Mouse (Mus musculus): ENCODE measurements around the gene Slc9b1. TPM values are rescaled to one million over a fixed set of nuclear protein-coding genes. Genes with fewer than 3 reads are reported as not detected.
A peak's percentile ranks its signal among the peaks of the same experiment; 100 is the strongest.

Slc9b1 gene
- polyA plus RNA-seq (2014; fragmentation: Nextera tagmentation; extraction: Ambion mirVana): not detected in 2 replicates

DNA sequence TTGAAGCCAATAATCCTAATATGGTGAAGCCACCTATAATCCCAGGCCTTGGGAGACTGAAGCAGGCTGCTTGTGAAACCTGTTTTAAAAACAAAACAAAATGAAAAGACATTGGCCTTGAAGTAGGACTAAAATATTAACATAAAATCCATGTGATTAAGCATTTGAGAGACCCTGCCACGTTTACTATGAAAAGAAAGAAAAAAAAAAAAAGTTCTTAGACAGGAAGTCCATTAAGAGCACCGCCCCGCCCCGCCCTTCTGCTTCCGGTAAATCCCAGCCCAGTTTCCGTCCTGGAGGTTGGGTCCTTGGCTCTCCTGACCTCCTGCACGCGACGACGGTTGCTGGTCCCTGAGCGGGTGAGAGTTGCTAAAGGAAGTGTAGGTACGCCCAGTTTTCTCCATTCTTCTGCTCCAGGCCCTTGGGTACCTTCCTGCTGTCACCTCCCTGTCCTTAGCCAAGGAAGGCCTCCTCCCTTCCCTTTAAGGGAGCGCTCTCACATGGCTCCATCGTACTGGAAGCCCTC lies at the start of gene Slc9b1:
Gene Slc9b1 (plus strand): TSS at position 291 of the 526 bp plus-strand sequence.
- WGBS: 78% methylated on average over 14 of the region's 14 CpGs
- H3K9me3 ChIP-seq (replicated peaks; ENCODE audit: control insufficient read depth, low read length): no peaks in the 10 kb centered on the region
- H3K4me3 ChIP-seq (ENCODE audit: low read depth, low read length): no peak within 1 kb of the TSS
- H3K36me3 ChIP-seq (ENCODE audit: control insufficient read depth, insufficient read depth, low read length): no peaks in the 10 kb centered on the region
- H3K4me1 ChIP-seq (ENCODE audit: control insufficient read depth, insufficient read depth, low read length): no peaks in the 10 kb centered on the region
- DNase-seq (ENCODE audit: low spot score) (no peak), ATAC-seq (no peak)
- no peak within 1 kb of the TSS for H3K27ac ChIP-seq (ENCODE audit: low read depth, low read length)
- no peak within 1 kb of the TSS for H3K4me2 ChIP-seq (ENCODE audit: low read length)
- H3K9ac ChIP-seq (ENCODE audit: low read length): no peak within 1 kb of the TSS
- no peaks in the 10 kb centered on the region for H3K27me3 ChIP-seq (replicated peaks; ENCODE audit: control insufficient read depth, insufficient read depth, low read length)

GRCm38 (mm10) chr3:135298560-135298959 lies 49.3 kb upstream of the Slc9b1 start:
- ATAC-seq (no peak), DNase-seq (ENCODE audit: low spot score) (no peak)
- Histone ChIP-seq H3K9ac (ENCODE audit: low read length) (no peak overlapping the region), H3K4me2 (ENCODE audit: low read length) (no peak overlapping the region), H3K36me3 (ENCODE audit: control insufficient read depth, insufficient read depth, low read length) (no peaks in the 10 kb centered on the region), H3K27ac (ENCODE audit: low read depth, low read length) (no peak overlapping the region), H3K27me3 (replicated peaks; ENCODE audit: control insufficient read depth, insufficient read depth, low read length) (no peaks in the 10 kb centered on the region), H3K4me3 (ENCODE audit: low read depth, low read length) (no peak overlapping the region), H3K9me3 (replicated peaks; ENCODE audit: control insufficient read depth, low read length) (no peaks in the 10 kb centered on the region), H3K4me1 (ENCODE audit: control insufficient read depth, insufficient read depth, low read length) (no peaks in the 10 kb centered on the region)
- WGBS: 85% methylated on average over 3 of the region's 3 CpGs

DNA sequence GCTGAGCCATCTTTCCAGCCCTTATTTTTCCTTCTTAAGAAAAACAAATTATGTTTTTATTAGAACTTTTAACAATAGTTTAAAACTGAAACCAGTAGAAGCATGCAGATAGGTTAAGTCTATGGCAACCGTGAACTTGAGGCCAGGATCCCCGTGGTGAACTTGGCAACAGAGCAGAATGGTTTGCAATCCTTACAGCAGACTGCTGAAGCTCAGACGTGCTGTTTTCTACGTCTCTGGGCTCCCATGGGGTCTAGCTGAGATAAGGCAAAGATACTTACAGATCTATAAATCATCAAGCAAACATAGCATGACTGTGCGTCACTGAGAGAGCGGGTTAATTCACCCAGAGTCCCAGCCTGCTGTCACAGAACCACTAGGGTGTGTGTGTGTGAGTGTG lies 47.7 kb upstream of the Slc9b1 start:
- Histone ChIP-seq H3K27me3 (replicated peaks; ENCODE audit: control insufficient read depth, insufficient read depth, low read length) (no peaks in the 10 kb centered on the region), H3K4me2 (ENCODE audit: low read length) (no peak overlapping the region), H3K36me3 (ENCODE audit: control insufficient read depth, insufficient read depth, low read length) (no peaks in the 10 kb centered on the region), H3K27ac (ENCODE audit: low read depth, low read length) (no peak overlapping the region), H3K4me1 (ENCODE audit: control insufficient read depth, insufficient read depth, low read length) (0 out of 2 replicates have a peak, but pooled peaks cover 2% of the 10 kb centered on the region), H3K4me3 (ENCODE audit: low read depth, low read length) (no peak overlapping the region), H3K9ac (ENCODE audit: low read length) (no peak overlapping the region), H3K9me3 (replicated peaks; ENCODE audit: control insufficient read depth, low read length) (no peaks in the 10 kb centered on the region)
- WGBS: 79% methylated on average over 6 of the region's 6 CpGs
- no peak for DNase-seq (ENCODE audit: low spot score)
- no peak for ATAC-seq

- Histone ChIP-seq H3K4me3 (ENCODE audit: low read depth, low read length) (no peak overlapping the region), H3K27ac (ENCODE audit: low read depth, low read length) (no peak overlapping the region), H3K9me3 (replicated peaks; ENCODE audit: control insufficient read depth, low read length) (no peaks in the 10 kb centered on the region), H3K36me3 (ENCODE audit: control insufficient read depth, insufficient read depth, low read length) (no peaks in the 10 kb centered on the region), H3K27me3 (replicated peaks; ENCODE audit: control insufficient read depth, insufficient read depth, low read length) (no peaks in the 10 kb centered on the region), H3K9ac (ENCODE audit: low read length) (no peak overlapping the region), H3K4me1 (ENCODE audit: control insufficient read depth, insufficient read depth, low read length) (peaks cover 4% of the 10 kb centered on the region; the same call in 1 of the 2 replicates), H3K4me2 (ENCODE audit: low read length) (no peak overlapping the region)
- WGBS: 12% methylated on average over 6 of the region's 6 CpGs
- DNase-seq (ENCODE audit: low spot score) (no peak), ATAC-seq (no peak)
Measured at GRCm38 (mm10) chr3:135304060-135304459, 43.8 kb upstream of the Slc9b1 start.

DNA sequence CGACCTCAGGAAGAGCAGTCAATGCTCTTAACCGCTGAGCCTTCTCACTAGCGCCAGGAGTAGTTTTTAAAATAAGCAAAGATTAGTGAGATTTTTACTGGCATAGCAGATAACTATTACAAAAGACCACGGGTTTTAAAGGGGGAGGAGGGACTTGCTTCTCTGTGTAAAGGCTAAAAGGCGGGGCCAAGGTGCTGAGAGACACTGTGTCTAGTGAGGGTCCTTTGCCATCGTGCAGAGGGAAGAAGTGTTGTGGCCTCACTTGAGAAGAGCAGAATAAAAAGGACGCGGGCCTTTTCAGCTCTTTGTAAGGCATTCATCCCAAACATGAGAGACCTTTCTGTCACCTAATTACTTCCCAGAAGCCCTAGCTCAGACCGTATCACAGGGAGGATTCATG lies 43.3 kb upstream of the Slc9b1 start:
- Histone ChIP-seq H3K9ac (ENCODE audit: low read length) (no peak overlapping the region), H3K4me3 (ENCODE audit: low read depth, low read length) (no peak overlapping the region), H3K27ac (ENCODE audit: low read depth, low read length) (no peak overlapping the region), H3K36me3 (ENCODE audit: control insufficient read depth, insufficient read depth, low read length) (no peaks in the 10 kb centered on the region), H3K27me3 (replicated peaks; ENCODE audit: control insufficient read depth, insufficient read depth, low read length) (no peaks in the 10 kb centered on the region), H3K4me2 (ENCODE audit: low read length) (no peak overlapping the region), H3K4me1 (ENCODE audit: control insufficient read depth, insufficient read depth, low read length) (peaks cover 4% of the 10 kb centered on the region; the same call in 1 of the 2 replicates), H3K9me3 (replicated peaks; ENCODE audit: control insufficient read depth, low read length) (no peaks in the 10 kb centered on the region)
- no peak for ATAC-seq
- WGBS: 3% methylated on average over 9 of the region's 9 CpGs
- DNase-seq (ENCODE audit: low spot score): peak; percentile 19

DNA sequence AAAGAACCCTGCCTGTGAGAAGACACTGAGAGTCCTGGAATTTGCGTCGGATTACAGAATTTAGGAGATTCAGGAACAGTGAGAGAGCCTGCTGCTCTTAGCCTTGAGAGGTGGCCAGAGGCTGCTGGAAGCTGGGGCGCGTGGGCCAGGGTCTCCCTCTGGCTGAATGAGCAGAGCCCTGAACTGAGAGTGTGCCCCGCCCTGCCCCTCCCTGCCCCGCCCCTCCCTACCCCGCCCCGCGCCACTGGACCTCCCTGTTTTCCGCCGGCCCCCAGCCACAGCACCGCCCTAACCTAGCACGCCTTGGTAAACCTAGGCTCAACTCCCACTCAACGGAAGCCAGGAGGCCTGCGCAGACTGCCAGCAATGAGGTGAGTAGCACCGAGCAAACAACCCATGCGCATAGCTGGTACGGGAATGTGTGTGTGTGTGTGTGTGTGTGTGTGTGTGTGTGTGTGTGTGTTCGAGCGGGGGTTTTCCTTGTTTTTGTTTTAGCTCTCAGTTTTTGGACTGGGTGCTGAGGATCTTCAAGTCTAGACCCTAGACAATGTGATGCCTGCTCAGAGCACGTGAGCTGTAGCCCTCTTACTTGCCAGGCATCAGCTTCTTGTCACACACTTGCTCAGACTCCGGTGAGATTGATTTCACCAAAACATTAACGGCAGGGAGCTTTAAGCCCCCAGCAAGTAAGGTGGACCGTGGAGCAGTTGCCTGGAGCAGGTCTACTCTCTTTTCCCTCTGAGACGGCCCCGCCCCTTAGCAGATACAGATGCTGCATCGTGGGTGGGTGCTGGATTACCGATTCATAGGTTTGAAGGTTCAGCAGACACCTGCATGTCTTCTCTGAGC lies 40.2 kb upstream of the Slc9b1 start, which contains the start of gene Slc9b2:
Gene Slc9b2 (plus strand): TSS at position 290 of the 849 bp plus-strand sequence.
- Histone ChIP-seq H3K36me3 (ENCODE audit: control insufficient read depth, insufficient read depth, low read length) (no peaks in the 10 kb centered on the region), H3K4me3 (ENCODE audit: low read depth, low read length) (peak within 1 kb of the TSS; percentile 30), H3K27ac (ENCODE audit: low read depth, low read length) (no peak within 1 kb of the TSS), H3K9ac (ENCODE audit: low read length) (peak within 1 kb of the TSS; percentile 49), H3K27me3 (replicated peaks; ENCODE audit: control insufficient read depth, insufficient read depth, low read length) (no peaks in the 10 kb centered on the region), H3K4me1 (ENCODE audit: control insufficient read depth, insufficient read depth, low read length) (peaks cover 4% of the 10 kb centered on the region; the same call in 1 of the 2 replicates), H3K4me2 (ENCODE audit: low read length) (peak within 1 kb of the TSS; percentile 62), H3K9me3 (replicated peaks; ENCODE audit: control insufficient read depth, low read length) (no peaks in the 10 kb centered on the region)
- ATAC-seq (peak; percentile 84), DNase-seq (ENCODE audit: low spot score) (peak; percentile 54)
- 11% methylated on average over 27 of the region's 28 CpGs for WGBS

GRCm38 (mm10) chr3:135312916-135313491 lies 34.8 kb upstream of the Slc9b1 start:
- Histone ChIP-seq H3K27ac (ENCODE audit: low read depth, low read length) (no peak overlapping the region), H3K27me3 (replicated peaks; ENCODE audit: control insufficient read depth, insufficient read depth, low read length) (no peaks in the 10 kb centered on the region), H3K9me3 (replicated peaks; ENCODE audit: control insufficient read depth, low read length) (0 out of 2 replicates have a peak, but pooled peaks cover 4% of the 10 kb centered on the region), H3K9ac (ENCODE audit: low read length) (no peak overlapping the region), H3K36me3 (ENCODE audit: control insufficient read depth, insufficient read depth, low read length) (no peaks in the 10 kb centered on the region), H3K4me2 (ENCODE audit: low read length) (no peak overlapping the region), H3K4me3 (ENCODE audit: low read depth, low read length) (no peak overlapping the region), H3K4me1 (ENCODE audit: control insufficient read depth, insufficient read depth, low read length) (no peaks in the 10 kb centered on the region)
- no peak for ATAC-seq
- DNase-seq (ENCODE audit: low spot score): no peak
- 0% methylated on average over 2 of the region's 2 CpGs for WGBS

DNA sequence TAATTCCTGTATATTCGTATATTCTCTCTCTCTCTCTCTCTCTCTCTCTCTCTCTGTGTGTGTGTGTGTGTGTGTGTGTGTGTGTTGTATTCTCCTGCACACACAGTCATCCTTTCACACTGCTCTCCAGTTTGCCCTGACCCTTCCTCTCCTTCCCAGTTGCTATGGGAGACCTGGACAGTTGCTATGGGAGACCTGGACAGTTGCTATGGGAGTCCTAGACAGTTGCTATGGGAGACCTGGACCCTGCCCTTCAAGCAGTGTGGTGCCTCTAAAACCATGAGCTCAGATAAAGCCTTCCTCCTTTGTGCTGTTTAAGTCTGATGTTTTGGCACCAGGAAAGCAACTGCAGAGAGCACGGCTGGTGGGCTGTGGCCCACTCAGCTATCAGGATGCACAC lies 34.1 kb upstream of the Slc9b1 start:
- 25% methylated on average over 2 of the region's 2 CpGs for WGBS
- Histone ChIP-seq H3K4me1 (ENCODE audit: control insufficient read depth, insufficient read depth, low read length) (no peaks in the 10 kb centered on the region), H3K27me3 (replicated peaks; ENCODE audit: control insufficient read depth, insufficient read depth, low read length) (no peaks in the 10 kb centered on the region), H3K9ac (ENCODE audit: low read length) (no peak overlapping the region), H3K4me3 (ENCODE audit: low read depth, low read length) (no peak overlapping the region), H3K9me3 (replicated peaks; ENCODE audit: control insufficient read depth, low read length) (0 out of 2 replicates have a peak, but pooled peaks cover 4% of the 10 kb centered on the region), H3K36me3 (ENCODE audit: control insufficient read depth, insufficient read depth, low read length) (no peaks in the 10 kb centered on the region), H3K27ac (ENCODE audit: low read depth, low read length) (no peak overlapping the region), H3K4me2 (ENCODE audit: low read length) (no peak overlapping the region)
- DNase-seq (ENCODE audit: low spot score): no peak
- ATAC-seq: peak; percentile 54; the same call in 1 of the 2 replicates
